Mouse (Mus musculus) bone marrow, adult 2 months (tissue): Measurements from ENCODE around the gene Cyp2d9. TPM values are rescaled to one million over a fixed set of nuclear protein-coding genes. Genes with fewer than 3 reads are reported as not detected.
"Not testable (repeated sequence)": the region's sequence is repeated elsewhere in the genome, so short reads cannot be mapped to it uniquely, and the experiment has no call there.

ENCODE experiments used
- H3K27ac ChIP-seq: fragments of 200-500 bp; 2 replicates; pipeline ENCODE4 v1.5.1; 2012; ENCODE audit warnings: low read depth, mild to moderate bottlenecking, control low read depth, inconsistent platforms, low read length; ENCODE audit not compliant: control insufficient read depth, poor library complexity, insufficient read depth
- H3K4me1 ChIP-seq: fragments of 200-500 bp; 2 replicates; pipeline ENCODE4 v1.6.1; 2011; ENCODE audit warnings: low read length; ENCODE audit not compliant: control insufficient read depth, insufficient read depth
- H3K4me3 ChIP-seq: fragments of 200-500 bp; replicated peaks from 2 replicates; pipeline ENCODE3; 2011; ENCODE audit warnings: mild to moderate bottlenecking, low read depth, low read length, control low read depth; ENCODE audit not compliant: control insufficient read depth
- CTCF ChIP-seq: fragments of 200-500 bp; IDR thresholded peaks from 2 replicates; pipeline ENCODE4 v1.5.1; 2011; ENCODE audit warnings: low read length, control low read depth; ENCODE audit not compliant: control insufficient read depth, insufficient read depth
- POLR2A ChIP-seq: fragments of 200-500 bp; IDR thresholded peaks from 2 replicates; pipeline ENCODE4 v1.6.1; 2011; ENCODE audit warnings: low read depth, mild to moderate bottlenecking, control low read depth, low read length, borderline replicate concordance; ENCODE audit not compliant: control insufficient read depth
- WGBS: fragments of 180-500 bp; shearing (Covaris S2); methylation state at CpG from one replicate; pipeline ENCODE4 v1.1.7; 2018; 5-methylcytosine and 5-hydroxymethylcytosine counted together
- polyA plus RNA-seq: library from polyadenylated mRNA; stranded (reverse); fragments of >200 nt; gene quantifications from 2 replicates; pipeline ENCODE4 v1.2.4, GENCODE M21; 2011; ENCODE audit warnings: low replicate concordance; ENCODE audit not compliant: missing spikeins, insufficient read depth, insufficient read length

The Cyp2d9 gene
- polyA plus RNA-seq, 1 experiment: 5.0 TPM

DNA sequence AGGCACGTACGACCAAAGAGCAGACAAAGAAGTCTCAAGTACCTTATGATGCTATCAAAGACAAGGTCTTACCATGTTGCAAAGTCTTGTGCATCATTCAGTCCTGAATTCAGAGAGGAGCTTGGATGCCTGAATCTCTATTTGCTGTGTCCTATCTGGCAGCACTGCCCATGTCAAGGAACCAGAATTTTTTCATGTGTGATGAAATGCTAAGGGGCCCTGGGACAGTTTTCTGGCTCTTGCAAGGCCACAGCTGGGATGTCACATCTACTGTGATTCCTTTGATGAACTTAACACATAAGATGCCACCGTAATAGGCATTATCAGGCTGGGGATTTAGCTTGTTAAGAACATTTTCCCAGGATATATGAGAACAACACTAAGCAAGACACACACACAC lies 1.8 kb downstream of the Cyp2d9 start:
- WGBS: 70% methylated on average over 3 of the region's 3 CpGs
- no peaks in the 10 kb centered on the region; the same call in 1 of the 2 replicates for H3K4me1 ChIP-seq
- TF ChIP-seq CTCF: no peak
- TF ChIP-seq POLR2A: no peak

DNA sequence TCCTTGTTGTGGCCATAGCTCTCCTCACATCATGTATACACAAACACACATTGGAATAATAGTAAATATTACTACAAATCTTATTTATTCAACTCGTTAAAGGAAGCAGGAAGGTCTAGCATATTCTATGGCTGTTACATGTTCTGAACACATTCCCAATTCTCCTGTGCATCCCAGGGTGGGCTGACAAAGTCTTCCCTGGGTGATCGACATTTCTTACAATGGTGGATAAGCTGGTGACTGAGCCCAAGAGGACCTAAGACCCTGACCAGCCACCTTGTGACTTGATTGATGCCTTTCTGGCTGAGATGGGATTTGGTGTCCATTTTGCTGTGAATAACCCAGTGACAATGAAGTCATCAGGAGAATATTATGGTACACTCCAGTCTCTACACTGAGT lies 2.4 kb downstream of the Cyp2d9 start:
- WGBS: 74% methylated on average over 2 of the region's 2 CpGs
- TF ChIP-seq POLR2A (no peak), CTCF (no peak)

More for the DNA sequence above, 1.8 kb downstream of the Cyp2d9 start:
- H3K27ac ChIP-seq: no peak overlapping the region
- H3K4me3 ChIP-seq: no peak overlapping the region

DNA sequence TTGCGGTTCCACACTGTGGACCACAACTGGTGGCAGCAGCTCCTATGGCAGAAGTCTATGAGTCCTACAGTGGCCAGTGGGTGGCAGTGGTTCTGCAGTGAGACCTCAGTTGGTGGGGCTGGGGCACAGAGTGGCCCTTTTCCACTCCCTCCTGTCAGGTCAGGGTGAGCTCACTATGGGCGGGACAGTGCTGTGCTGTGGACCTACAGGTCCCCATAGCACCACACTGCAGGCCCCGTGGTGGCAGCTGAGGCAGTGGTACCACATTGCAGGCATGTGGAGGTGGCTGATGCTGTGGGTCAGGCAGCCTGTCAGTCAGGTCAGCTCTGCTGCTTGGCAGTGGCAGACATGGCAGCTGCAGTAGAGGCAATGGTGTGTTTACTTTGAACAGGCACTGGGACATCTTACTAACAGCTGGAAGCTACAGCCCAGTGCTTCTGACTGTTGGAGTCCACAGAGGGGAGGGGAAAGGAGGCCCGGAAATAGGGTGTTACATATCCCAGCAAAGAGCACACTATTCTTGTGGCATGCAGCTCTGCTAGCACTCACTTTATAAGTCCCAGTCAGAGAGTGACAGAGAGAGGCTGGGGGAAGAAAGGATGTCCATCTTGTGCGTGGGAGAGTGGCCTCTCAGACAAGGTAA lies 4.9 kb downstream of the Cyp2d9 start:
- Histone ChIP-seq H3K27ac (no peak overlapping the region), H3K4me1 (no peaks in the 10 kb centered on the region; the same call in 1 of the 2 replicates), H3K4me3 (no peak overlapping the region)
- 63% methylated on average over 5 of the region's 5 CpGs for WGBS
- TF ChIP-seq POLR2A (no peak), CTCF (no peak)

More for the DNA sequence above, 2.4 kb downstream of the Cyp2d9 start:
- no peak overlapping the region for H3K4me3 ChIP-seq
- H3K27ac ChIP-seq: no peak overlapping the region
- no peaks in the 10 kb centered on the region; the same call in 1 of the 2 replicates for H3K4me1 ChIP-seq

DNA sequence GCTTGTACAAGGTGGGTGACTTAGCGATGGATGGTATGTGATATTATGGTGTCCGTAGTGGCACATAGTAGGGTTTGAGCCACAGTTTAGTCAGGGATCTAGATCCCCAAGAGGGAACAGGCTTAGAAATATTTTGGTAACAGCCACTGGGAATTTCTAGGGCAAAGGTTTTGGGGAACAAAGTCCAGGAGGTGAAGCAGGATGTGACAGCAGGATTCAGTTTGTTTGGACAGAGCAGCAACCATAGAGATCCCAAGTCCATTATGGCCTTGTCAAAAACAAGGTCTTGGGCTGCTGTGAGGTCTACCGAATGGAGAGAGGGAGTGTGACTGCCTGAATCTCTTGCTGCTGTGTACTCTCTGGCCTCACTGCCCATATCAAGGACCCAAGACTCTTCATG lies 10.4 kb downstream of the Cyp2d9 start:
- 88% methylated on average over 3 of the region's 3 CpGs for WGBS
- no peak overlapping the region for H3K4me3 ChIP-seq
- H3K4me1 ChIP-seq: no peaks in the 10 kb centered on the region
- no peak overlapping the region for H3K27ac ChIP-seq
- no peak for TF ChIP-seq POLR2A
- TF ChIP-seq CTCF: no peak

DNA sequence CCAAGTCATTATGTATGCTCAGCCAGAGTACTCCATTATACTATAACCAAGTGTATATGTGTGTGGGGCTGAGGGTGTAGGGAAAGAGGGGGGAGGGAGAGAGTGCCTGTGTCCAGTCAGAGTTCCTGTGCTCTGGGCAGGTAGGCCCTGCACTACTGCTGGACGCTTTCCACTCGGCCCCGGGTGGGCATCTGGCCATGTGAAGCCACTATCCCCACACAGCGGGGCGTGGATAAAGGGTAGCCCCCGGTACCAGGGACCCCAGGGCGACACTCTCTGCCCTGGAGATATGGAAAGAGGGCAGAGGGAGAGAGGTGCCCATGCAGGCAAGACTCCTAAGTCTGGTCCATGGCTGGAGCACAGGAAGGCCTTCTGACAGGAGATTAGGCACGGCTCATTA lies 12.0 kb downstream of the Cyp2d9 start:
- Histone ChIP-seq H3K4me3 (no peak overlapping the region), H3K4me1 (no peaks in the 10 kb centered on the region), H3K27ac (no peak overlapping the region)
- TF ChIP-seq CTCF (no peak), POLR2A (no peak)
- 75% methylated on average over 8 of the region's 8 CpGs for WGBS

DNA sequence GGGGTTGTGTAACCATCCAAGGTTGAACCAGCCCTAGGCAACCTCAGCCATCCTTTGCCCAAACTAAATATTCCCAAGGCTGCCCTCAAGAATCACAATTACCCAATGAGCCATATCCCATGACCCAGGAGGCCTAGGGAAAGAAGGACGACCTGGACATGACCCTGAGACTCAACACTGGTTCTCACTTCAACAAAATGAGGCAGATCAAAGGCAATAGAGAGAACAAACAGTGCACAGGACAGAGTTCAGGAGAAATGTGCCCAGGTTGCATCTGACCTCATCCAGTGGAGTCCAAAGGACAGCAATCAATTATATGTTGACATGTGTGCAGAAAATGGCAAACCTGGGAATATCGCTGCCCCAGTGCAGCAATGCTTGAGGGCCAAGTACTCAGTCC lies 16.8 kb downstream of the Cyp2d9 start:
- WGBS: 56% methylated on average over 2 of the region's 2 CpGs
- not testable (repeated sequence) for H3K4me3 ChIP-seq, H3K4me1 ChIP-seq, H3K27ac ChIP-seq

DNA sequence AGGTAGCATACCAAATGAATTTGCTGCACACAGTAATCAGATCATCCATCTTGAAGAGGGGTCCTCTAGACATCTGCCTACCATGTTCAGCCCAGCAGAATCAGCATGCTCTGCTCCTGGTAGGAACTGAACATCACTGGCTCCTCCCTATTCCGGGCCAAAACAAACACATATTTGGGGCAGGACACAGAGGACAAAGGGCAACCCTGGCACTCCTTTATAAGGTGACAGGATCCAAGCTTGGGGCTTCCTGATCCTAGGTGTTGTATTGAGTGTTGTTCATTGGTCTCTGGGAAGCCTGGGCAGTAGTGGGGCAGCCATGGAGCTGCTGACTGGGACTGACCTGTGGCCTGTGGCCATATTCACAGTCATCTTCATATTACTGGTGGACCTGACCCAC lies 18.9 kb downstream of the Cyp2d9 start:
- 75% methylated on average over 1 of the region's 1 CpGs for WGBS
- H3K4me1 ChIP-seq, H3K27ac ChIP-seq, H3K4me3 ChIP-seq: not testable (repeated sequence)

DNA sequence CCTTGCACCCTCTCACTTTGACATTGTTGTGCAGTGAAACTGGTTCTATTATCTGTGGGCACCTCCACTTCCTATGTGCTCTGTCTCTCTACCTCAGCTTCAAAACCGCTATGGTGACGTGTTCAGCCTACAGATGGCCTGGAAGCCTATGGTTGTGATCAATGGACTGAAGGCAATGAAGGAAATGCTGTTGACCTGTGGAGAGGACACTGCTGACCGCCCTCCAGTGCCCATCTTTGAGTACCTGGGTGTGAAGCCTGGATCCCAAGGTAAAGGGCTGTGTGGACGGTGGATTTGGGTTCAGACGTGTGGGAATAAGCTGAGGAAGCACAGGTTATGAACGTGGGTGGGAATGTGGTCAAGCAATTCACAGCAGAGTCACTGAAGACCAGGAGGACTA lies 20.3 kb downstream of the Cyp2d9 start:
- 75% methylated on average over 6 of the region's 6 CpGs for WGBS
- not testable (repeated sequence) for H3K4me1 ChIP-seq, H3K27ac ChIP-seq, H3K4me3 ChIP-seq

DNA sequence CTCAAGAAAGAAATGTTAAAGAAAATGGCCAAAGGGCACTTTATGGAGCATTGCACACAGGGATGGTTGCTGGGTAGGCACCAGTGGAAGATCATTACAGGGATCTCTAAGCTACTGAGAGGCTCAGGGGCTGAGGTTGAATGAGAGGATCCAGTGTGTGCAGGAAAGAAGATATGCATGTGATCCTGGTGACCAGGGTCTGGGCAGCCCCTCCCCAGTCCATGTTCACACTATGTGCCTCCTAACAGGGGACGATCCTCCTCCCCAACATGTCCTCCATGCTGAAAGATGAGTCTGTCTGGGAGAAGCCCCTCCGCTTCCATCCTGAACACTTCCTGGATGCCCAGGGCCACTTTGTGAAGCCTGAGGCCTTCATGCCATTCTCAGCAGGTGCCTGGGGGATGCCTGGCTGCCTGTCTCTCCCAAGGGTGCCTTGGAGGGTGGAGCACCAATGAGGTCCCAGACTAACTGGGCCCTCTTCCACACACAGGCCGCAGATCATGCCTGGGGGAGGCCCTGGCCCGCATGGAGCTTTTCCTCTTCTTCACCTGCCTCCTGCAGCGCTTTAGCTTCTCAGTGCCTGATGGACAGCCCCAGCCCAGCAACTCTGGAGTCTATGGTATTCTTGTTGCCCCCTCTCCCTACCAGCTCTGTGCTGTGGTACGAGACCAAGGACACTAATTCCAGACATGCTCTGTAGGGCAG lies 23.0 kb downstream of the Cyp2d9 start:
- H3K4me1 ChIP-seq, H3K4me3 ChIP-seq, H3K27ac ChIP-seq: not testable (repeated sequence)
- WGBS: 75% methylated on average over 6 of the region's 6 CpGs
